Mouse (Mus musculus) cerebellum, adult (tissue): ENCODE data around the gene Ubash3b.

Source experiments
- ATAC-seq: cut with Nextera tagmentation; 2 replicates; pipeline ENCODE4 v1.9.2; 2017; ENCODE audit warnings: mild to moderate bottlenecking, moderate library complexity, mixed read lengths; ENCODE audit not compliant: insufficient number of reproducible peaks, low FRiP score, low TSS enrichment

Ubash3b gene

DNA sequence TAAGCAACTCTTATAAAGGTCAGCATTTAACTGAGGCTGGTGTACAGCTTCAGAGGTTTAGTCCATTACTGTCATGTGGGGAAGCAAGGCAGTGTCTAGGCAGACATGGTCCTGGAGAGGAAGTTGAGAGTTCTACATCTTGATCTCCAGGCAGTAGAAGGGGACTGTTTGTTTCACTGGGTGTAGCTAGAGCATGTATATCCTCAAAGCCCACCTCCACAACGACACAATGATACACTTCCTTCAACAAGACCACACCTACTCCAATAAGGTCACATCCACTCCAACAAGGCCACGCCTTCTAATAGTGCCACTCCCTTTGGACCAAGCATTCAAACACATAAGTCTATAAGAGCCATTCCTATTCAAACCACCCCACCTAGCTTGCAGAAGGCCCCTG lies 7.2 kb upstream of the Ubash3b start:
- ATAC-seq, result no peak

DNA sequence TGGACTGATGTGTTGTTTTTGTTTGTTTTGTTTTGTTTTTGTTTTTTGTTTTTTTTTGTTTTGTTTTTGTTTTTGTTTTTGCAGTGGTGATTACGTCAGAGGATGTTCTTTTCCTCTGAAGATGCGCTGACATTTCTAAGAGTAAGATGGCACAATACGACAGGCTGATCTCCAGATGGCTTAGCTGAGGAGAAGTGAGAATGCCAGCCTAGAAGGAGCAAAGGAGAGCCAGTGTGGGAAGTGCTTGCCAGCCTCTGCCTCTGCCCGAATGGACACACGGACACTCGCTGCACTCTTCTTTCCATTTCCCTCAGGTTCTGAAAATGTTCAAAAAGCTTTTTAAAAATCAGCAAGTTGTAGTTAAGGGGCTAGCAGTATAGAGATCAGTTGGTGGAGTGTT lies 6.7 kb upstream of the Ubash3b start:
- no peak for ATAC-seq

DNA sequence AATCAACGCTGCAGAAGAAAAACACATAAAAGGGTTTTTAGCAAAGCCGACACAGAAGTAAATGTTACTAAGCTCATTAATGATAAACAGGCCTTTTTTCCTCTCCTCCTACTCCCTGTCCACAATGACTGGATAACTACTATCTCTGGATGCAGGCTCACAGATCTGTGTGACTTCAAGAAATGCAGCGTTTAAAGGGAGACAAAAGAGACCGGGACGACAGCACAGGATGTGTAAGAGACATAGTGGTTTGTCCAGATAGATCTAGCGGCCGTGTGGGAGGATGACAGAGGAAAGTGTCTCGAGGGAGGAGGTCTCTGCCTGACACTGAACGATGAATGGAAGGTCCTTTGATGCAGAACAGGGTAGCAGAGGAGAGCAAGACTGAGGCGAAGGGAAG lies 5.4 kb upstream of the Ubash3b start:
- ATAC-seq, result no peak

DNA sequence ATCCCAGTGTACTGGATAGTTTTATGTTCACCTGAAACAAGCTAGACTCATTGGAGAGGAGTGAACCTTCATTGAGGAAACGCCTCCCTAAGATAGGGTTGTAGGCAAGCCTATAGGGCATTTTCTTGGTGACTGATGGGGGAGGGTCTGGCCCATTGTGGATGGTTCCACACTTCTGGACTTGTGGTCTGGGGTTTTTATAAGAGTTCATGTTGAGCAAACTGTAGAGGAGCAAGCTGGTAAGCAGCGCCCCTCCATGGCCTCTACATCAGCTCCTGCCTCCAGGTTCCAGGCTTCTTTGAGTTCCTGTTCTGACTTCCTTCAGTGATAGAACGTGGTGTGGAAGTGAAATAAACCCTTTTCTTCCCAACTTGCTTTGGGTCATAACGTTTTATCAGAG lies 866 bp upstream of the Ubash3b start:
- no peak for ATAC-seq

DNA sequence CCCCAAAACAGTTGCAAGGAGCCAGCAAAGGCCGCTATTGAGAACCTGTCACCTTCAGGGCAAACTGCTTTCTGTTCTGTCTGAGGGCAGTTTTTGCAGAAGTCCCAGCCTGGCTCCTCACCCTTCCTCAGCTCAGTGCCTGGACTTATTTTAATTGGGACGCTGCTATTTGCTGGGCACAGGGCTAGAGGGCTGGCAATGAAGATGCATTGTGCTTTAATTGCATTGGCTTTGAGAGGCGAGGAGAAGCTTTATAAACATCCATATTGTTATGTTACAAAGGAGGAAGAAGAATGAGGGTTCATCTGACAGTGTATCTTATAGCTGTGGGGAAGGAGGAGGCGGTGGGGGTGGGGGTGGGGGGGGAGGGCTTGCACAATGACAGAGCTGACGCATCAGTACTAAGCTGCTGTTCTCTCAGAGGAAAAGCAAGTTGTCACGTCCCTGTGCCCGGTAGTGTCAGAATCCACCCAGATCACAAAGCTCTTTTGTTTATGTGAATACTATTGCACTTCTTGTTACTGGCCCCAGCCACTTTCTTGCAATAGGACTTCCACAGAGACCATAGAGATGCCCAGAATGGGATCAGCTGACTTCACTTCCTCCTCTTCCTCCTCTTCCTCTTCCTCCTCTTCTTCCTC lies 841 bp downstream of the Ubash3b start:
- no peak for ATAC-seq

DNA sequence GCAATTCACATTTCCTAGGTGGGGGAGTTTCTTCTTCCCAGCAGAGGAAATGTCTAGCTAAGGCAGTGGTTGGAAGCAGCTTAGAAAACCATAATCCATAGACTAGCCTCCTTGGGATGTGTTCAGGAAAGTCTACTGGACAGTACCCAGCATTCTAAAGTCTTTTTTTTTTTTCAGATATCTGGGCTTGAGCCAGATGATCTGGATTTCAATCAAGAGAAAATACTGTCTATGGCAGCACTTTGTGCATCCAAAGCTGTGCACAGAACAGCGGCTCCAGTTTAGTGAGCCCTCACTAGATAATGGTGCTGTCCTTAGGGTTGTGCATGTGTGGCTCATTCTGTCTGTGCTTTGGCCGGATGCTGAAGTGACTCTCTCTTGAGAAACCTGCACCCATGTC lies 2.3 kb downstream of the Ubash3b start:
- no peak for ATAC-seq

DNA sequence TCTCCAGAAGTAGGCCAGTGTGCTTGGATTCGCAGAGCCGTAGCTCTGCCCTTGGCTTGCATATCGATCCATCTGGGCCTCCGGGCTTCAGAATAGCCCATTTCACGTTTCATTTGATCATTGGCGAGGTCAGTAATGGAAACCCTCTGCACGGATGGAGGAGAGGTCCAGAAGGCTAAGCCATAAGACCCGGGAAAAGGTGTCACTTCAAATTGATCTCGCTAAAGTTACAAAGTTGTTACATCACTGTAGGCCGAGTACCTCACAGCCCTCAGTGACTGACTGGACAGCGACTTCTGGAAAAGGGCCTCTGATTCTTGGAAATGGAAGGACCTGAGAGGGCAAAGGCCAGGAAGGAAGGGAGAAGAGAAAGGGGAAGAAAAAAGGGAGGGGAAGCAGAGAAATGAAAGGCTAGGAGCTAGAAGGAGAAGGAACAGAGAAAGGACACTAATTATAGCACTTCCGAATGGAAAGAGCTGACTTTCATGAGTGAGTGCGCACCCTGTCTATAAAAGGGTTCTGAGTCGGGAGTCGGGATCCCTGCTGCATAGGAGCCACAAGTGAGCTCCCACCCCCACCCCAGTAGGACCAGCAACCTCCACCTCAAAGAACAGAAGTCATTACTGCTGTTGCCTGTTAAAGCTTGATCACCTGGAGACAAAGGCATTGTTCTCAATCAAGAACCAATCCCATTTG lies 3.5 kb downstream of the Ubash3b start:
- no peak for ATAC-seq

DNA sequence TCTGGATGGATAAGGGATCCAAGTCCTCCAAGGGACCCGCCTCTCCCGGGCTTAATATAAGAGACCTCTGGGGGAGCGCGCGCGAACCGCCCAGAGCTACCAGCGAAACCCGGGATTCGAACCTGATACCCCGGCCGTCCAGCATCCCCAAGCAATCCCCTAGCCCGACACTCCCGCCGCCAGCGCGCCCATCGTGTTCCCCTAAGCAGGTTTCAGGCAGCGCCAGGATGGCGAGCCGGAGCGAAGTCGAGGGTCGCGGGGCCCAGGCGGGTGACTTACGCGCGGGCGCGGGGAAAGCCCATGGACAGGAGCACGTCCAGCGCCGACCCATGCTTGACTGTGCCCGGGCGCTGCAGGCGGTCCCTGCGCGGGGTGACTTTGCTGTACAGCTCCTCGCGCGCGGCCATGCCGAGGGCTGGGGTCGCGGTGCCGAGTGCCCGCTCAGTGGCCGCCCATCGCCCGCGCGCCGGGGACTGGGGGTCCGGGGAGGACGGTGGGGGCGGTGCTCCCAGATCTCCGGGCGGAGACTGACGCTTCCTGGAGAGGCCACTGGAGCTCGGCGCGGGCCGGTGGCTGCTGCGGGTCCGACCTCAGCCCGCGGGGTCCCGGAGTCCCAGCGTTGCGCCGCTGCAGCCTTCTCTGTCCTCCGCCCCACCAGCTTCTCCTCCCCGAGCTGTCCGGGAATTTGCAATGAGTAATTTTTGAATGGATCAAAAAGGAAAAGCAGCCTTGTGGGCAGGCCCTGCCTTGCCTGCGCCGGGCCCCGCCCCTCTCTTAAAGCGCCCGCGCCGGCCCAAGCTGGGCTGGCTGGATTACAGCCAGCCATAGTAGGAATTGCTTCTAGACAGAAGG lies 4.3 kb downstream of the Ubash3b start:
- peak; percentile 82 for ATAC-seq

DNA sequence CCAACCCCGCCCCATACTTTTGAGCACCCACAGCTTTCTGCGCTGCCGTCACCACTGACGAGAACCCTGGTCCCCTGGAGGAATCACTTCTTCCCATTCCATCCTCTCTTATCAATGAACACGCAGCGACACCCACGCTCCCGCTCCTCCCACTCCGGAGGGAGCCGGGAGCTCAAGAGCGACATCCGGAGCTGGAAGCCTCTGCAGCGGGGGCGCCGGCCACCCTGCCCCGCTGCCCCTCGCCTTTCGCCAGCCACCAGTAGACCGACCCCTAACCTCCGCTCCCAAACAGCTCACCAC lies 4.8 kb downstream of the Ubash3b start:
- no peak for ATAC-seq

DNA sequence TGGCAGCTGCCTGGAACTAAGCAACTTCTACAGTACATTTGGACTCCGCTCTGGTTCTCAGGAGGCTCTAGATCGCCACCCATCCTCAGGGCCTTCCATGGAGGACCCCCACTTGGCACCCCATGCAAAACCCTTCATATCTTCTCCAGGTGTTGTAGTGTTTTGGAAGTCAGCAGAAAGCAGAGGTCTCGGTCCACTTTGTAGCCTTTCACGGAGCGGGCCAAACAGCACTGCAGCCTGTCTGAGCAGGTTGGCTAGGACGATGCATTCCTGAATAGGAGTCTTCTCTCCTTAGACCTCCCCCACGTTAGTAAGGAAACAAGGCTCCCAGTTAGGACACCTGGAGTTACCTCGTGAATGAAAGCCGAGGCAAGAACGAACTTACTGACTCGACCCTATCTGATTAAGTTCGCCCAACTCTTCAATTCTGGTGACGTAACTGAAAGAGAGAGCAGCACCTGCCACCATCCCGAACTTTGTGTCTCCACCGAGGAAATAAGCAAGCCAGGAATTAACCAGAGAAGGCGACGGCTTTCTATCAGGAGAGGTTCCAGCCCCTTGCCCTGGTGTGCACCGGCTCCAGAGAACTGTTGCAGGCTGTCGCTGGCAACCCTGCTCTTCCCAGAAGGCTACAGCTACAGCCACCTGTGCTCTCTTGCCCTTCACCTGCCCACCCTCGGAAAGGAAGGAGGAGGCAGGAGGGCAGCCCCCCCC lies 5.3 kb downstream of the Ubash3b start:
- ATAC-seq, result no peak

DNA sequence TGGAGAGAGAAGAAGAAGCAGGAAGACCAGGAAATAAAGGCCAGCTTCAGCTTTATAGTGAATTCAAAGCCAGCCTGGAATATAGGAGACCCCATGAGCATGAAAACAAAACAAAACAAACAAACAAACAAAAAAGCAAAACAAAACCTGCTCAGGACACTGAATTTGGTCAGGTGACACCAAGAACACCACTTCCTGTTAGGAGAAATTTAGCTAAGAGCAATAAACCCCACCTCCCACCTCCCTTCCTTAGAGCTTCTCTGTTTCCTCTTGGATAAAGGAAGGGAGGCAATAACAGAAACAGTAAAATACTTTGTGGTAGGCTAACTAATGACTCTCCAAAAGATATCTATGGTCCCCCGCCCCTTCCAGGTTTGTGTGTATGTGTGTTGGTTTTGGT lies 7.5 kb downstream of the Ubash3b start:
- no peak for ATAC-seq

DNA sequence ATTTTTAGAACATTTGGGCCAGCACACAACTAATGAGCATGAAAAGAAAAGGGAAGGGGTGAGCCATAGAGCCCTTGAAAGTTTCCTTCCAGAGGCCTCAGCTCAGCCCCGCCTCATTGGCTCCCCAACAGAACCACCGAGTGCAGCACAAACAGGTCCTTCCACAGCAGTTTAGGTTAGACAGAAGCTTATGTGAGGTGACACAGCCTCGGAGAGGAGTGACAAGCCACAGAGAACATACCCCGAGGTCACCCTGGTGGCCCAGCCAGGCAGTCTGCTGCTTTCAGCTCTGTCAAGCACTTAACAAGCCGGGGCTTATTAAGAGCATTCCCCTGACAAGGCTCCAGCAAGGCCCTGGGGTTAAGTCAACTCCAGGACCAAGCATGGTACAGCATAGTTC lies 8.4 kb downstream of the Ubash3b start:
- no peak for ATAC-seq

DNA sequence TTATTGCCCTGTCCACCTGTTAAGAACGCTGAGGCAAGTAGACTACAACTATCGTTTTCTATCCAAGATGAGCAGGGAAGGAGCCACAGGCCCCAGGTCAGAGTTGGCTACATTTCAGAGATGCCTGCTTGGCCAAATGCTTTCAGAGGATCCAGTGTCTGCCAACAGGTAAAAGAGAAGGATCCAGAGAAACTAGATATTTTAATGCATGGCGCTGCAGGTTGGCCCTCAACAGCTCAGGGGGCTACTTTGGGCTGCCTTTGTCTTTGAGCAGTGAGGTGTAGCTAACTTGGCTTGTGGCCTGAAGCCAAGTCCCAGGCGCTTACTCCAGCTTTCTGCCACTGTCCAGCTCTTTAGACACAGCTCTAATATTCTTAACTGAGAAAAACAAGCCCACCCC lies 10.0 kb downstream of the Ubash3b start:
- no peak for ATAC-seq

DNA sequence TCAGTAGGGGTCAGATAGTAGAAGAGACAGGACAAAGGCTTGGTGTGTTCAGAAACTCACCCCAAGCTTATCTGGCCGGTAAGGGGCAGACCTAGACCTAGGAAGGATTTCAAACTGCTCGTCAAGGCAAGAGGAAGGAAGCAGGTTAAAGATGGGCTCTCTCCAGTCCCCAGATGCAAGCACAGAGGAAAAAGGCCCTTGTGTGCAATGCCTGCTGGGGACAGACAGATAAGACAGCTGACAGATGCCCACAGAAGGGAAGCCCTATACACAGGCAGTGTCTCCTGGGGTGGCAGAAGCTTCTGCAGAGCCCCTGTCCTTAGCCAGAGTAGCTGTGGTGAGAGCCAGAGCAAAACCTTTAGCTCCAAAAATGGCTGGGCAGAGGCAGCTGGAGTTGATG lies 11.6 kb downstream of the Ubash3b start:
- no peak for ATAC-seq

DNA sequence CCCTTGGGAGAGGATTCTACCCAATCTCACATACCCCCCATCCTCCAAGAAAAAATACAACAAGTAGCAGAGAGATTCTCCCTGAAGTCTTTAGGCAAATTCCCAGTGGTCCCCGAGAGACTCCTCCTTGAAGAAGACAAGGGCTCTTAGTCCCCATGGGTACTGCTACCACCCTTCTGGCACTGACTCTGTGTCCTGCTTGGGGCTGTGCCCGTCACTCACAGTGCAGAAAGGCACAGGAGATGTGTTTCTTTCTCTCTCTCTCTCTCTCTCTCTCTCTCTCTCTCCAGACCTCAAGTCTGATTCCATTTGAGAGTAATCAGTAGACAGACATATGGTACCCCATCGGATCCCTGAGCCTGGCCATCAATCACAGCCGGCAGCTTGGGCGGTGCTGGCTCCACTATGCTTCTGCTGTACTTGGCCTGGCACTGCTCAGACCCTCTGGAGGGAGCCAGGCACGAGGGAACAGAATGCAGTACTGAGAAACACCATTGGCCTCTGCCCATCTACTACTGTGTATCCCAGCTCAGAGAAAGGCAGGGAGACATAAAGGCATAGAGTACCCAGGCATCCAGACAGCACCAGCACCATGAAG lies 12.3 kb downstream of the Ubash3b start:
- ATAC-seq, result peak; percentile 76

DNA sequence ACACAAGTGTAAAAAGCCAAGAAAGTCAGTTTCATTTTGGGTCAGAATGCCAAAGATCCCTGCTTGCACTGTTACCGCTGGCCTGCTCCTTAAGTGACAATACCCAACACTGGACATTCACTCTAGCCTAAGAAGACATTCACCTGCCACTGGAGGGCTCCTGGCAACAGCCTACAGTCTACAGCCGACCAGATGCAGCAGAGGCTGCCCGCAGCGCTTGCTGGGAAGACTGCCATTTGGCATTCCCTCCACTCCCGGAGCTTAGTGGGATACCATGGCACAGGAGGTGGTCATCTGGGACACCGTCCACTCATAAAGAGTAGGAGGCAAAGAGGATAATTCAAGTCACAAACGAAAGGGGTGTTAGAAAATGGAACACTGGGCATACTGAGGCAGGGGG lies 12.9 kb downstream of the Ubash3b start:
- ATAC-seq, result no peak

DNA sequence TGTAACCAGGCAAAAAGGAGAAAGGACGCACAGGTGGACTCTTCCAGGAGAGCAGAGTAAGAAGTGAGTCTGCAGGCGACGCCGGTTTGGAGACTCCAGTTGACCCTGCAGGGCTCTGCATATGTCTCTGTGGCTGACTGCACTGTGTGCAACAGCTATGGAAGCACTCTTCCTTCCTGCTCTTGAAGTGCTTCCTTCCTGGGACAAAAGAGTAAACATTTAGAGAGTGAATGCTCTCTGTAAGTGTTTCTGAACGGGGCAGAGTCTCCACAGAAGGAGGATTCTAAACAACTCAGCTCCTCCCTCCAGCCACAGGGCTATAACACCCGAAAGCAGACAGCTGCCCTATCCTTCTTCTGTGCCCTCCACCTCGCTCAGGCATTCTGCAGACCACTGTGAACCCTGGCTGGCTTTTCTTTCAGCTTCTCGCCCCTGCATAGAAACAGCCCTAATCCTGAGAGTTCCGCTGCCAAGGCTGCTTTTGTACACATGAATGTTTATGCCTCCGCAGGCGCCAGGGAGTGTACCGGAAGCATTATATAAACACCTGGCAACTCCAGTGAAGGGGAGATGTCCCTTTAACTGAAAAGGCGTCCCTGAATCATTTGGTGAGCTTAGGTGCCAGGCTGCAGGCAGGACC lies 14.2 kb downstream of the Ubash3b start:
- ATAC-seq, result no peak

DNA sequence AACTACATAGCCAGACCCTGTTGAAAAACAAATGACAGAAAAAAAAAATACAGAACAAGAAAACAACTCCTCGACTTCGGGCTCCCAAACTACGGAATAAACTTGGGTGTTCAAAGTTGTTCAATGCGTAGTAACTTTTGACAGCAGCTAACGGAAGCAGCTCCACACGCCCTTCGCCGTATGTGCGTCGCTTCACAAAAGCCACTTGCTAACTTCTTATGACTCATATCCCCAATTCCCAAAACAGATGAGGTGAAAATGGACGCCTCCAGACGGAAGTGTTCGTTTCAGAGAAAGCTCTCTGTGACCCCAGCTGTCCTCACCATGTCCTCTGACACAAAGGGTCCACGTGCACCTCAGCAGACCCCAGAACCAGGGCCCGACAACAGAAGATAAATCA lies 17.7 kb downstream of the Ubash3b start:
- ATAC-seq, result no peak

DNA sequence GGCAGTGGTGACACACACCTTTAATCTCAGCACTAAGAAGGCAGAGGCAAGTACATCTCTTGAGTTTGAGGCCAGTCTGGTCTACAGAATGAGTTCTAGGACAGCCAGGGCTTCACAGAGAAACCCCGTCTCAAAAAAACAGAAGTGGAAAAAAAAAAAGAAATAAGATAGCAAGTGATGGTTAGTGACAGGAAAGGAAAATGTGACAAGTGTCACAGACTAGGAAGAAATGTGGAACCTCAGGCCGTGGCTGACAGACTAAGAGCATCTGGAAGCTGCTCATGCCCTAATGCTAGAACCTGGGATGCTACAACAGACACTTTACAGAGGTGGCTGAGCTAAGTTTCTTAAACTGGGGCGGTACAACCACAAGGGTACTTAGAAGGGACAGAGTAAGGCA lies 18.4 kb downstream of the Ubash3b start:
- ATAC-seq, result no peak

DNA sequence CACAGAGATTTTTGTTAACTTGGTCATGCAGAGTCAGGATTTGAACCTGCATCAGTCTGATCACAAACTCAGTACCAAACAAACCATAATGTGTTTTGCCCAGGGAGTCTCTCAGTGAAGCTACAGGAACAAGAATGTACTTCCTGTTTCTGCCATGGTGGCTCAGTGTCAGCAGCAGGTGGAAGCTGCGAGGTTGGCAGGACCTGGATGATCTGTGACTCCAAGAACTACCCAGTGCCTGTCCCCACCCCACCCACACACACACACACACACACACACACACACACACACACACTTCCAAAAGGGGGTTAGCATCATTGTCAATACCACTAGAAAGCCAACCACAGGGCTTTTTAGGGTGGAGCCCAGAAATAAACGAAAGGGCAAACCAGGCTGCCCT lies 20.5 kb downstream of the Ubash3b start:
- ATAC-seq, result no peak
